10 mouse cellular contexts compared by ENCODE assay signal in genomic region chr6:114725147-114725575, GRCm38 (mm10).
DNase-seq lines count a peak whose midpoint lies in the region; ATAC-seq and TF ChIP-seq lines count a peak whose summit lies in the region.
"Had no signal": no experiment of that assay in that cellular context is flagged by ENCODE, and none has a peak within 500 bp of the region (broad histone marks: within the 10 kb centered on the region; RNA-seq: fewer than 3 reads in every experiment).

No protein-coding gene starts in this region.

- H3K9me3 ChIP-seq in forebrain, embryonic 13.5 days (replicated peaks), result no peaks in the 10 kb centered on the region
- no peaks in the 10 kb centered on the region for H3K9me3 ChIP-seq in forebrain, postnatal 0 days (ENCODE audit: low read length)
- no peaks in the 10 kb centered on the region for H3K9me3 ChIP-seq in kidney, postnatal 0 days (replicated peaks; ENCODE audit: low read length)
- no peaks in the 10 kb centered on the region for H3K9me3 ChIP-seq in embryonic facial prominence, embryonic 14.5 days (ENCODE audit: control insufficient read depth, low read length)

- H3K4me3 ChIP-seq in forebrain, embryonic 13.5 days, result no peak overlapping the region
- H3K4me3 ChIP-seq in forebrain, postnatal 0 days (ENCODE audit: low read depth, low read length), result no peak overlapping the region
- H3K4me3 ChIP-seq in kidney, postnatal 0 days (replicated peaks; ENCODE audit: low read depth, low read length), result no peak overlapping the region
- H3K4me3 ChIP-seq in embryonic facial prominence, embryonic 14.5 days (ENCODE audit: low read depth, low read length), result no peak overlapping the region

- no peak for DNase-seq in forebrain, postnatal 0 days
- DNase-seq in kidney, postnatal 0 days (ENCODE audit: low spot score), result peak; percentile 90
- DNase-seq in kidney, adult 11 months, result no peak
- peak; percentile 78 for DNase-seq in embryonic facial prominence, embryonic 14.5 days (ENCODE audit: low spot score)
- peak; percentile 27 for DNase-seq in neural tube, embryonic 10.5 days (ENCODE audit: extremely low spot score, low spot score)
- no peak for DNase-seq in right cerebral cortex, postnatal 4 days
- no peak for DNase-seq in layer of hippocampus, postnatal 14 days (ENCODE audit: low spot score in 2 of 2)
- DNase-seq: thymus, postnatal 14 days had no signal

- 0 out of 2 replicates have a peak overlapping the region, but pooled peaks have one; percentile 25 for H3K27ac ChIP-seq in forebrain, embryonic 13.5 days
- no peak overlapping the region for H3K27ac ChIP-seq in forebrain, postnatal 0 days (ENCODE audit: low read depth, low read length)
- H3K27ac ChIP-seq in kidney, postnatal 0 days, result peak overlapping the region; percentile 72
- H3K27ac ChIP-seq in embryonic facial prominence, embryonic 14.5 days (replicated peaks; ENCODE audit: low read depth, low read length), result peak overlapping the region; percentile 55

- peaks cover 30% of the 10 kb centered on the region for H3K4me1 ChIP-seq in forebrain, embryonic 13.5 days
- no peaks in the 10 kb centered on the region for H3K4me1 ChIP-seq in forebrain, postnatal 0 days (ENCODE audit: insufficient read depth)
- H3K4me1 ChIP-seq in kidney, postnatal 0 days (replicated peaks; ENCODE audit: insufficient read depth, low read length), result peaks cover 18% of the 10 kb centered on the region
- peaks cover 33% of the 10 kb centered on the region for H3K4me1 ChIP-seq in embryonic facial prominence, embryonic 14.5 days (ENCODE audit: control insufficient read depth, insufficient read depth, low read length)

- H3K36me3 ChIP-seq in forebrain, embryonic 13.5 days (ENCODE audit: poor library complexity, severe bottlenecking), result no peaks in the 10 kb centered on the region
- no peaks in the 10 kb centered on the region for H3K36me3 ChIP-seq in forebrain, postnatal 0 days (ENCODE audit: insufficient read depth)
- no peaks in the 10 kb centered on the region for H3K36me3 ChIP-seq in kidney, postnatal 0 days (ENCODE audit: insufficient read depth, low read length)
- no peaks in the 10 kb centered on the region for H3K36me3 ChIP-seq in embryonic facial prominence, embryonic 14.5 days (ENCODE audit: control insufficient read depth, insufficient read depth, low read length)

- H3K27me3 ChIP-seq in forebrain, embryonic 13.5 days, result no peaks in the 10 kb centered on the region
- H3K27me3 ChIP-seq in forebrain, postnatal 0 days (ENCODE audit: insufficient read depth, low read length), result no peaks in the 10 kb centered on the region
- H3K27me3 ChIP-seq in kidney, postnatal 0 days (ENCODE audit: insufficient read depth, low read length), result no peaks in the 10 kb centered on the region
- H3K27me3 ChIP-seq in embryonic facial prominence, embryonic 14.5 days (replicated peaks; ENCODE audit: control insufficient read depth, insufficient read depth, low read length), result no peaks in the 10 kb centered on the region

- H3K4me2 ChIP-seq in forebrain, embryonic 13.5 days, result no peak overlapping the region
- H3K4me2 ChIP-seq in forebrain, postnatal 0 days (ENCODE audit: low read depth), result no peak overlapping the region
- H3K4me2 ChIP-seq in kidney, postnatal 0 days (ENCODE audit: low read length), result peak overlapping the region; percentile 27; the same call in 1 of the 2 replicates
- H3K4me2 ChIP-seq in embryonic facial prominence, embryonic 14.5 days (ENCODE audit: low read depth, low read length), result peak overlapping the region; percentile 8; the same call in 1 of the 2 replicates

- no peak for TF ChIP-seq CTCF in forebrain, postnatal 0 days (IDR thresholded peaks at IDR 0.05; ENCODE audit: low read depth)
- no peak for TF ChIP-seq CTCF in kidney, postnatal 0 days (IDR thresholded peaks at IDR 0.05; ENCODE audit: low read depth)

- WGBS in forebrain, embryonic 13.5 days, result 70% methylated on average over 8 of the region's 8 CpGs
- 63% methylated on average over 8 of the region's 8 CpGs for WGBS in forebrain, postnatal 0 days
- 14% methylated on average over 8 of the region's 8 CpGs for WGBS in kidney, postnatal 0 days
- WGBS in embryonic facial prominence, embryonic 14.5 days, result 17% methylated on average over 8 of the region's 8 CpGs

- no peak for ATAC-seq in forebrain, embryonic 13.5 days
- ATAC-seq in forebrain, postnatal 0 days, result no peak
- peak; percentile 75 for ATAC-seq in kidney, postnatal 0 days (replicated peaks; ENCODE audit: low FRiP score, low read depth)
- peak; percentile 39 for ATAC-seq in embryonic facial prominence, embryonic 14.5 days (ENCODE audit: low read depth)
- ATAC-seq: midbrain, embryonic 16.5 days had no signal

- 0 out of 2 replicates have a peak overlapping the region, but pooled peaks have one; percentile 23 for H3K9ac ChIP-seq in forebrain, embryonic 13.5 days
- no peak overlapping the region for H3K9ac ChIP-seq in forebrain, postnatal 0 days
- H3K9ac ChIP-seq in kidney, postnatal 0 days (ENCODE audit: low read depth, low read length), result no peak overlapping the region
- peak overlapping the region; percentile 32; the same call in 1 of the 2 replicates for H3K9ac ChIP-seq in embryonic facial prominence, embryonic 14.5 days (ENCODE audit: low read depth, low read length)

Comparison
In these comparisons a context has a peak if more than half of its experiments do, and no peak if none do; other contexts are left out.
1. H3K9ac ChIP-seq: peak in forebrain, embryonic 13.5 days (single experiment) and embryonic facial prominence, embryonic 14.5 days (single experiment); none in forebrain, postnatal 0 days (single experiment) and kidney, postnatal 0 days (single experiment).
2. DNase-seq: peak in kidney, postnatal 0 days (single experiment), embryonic facial prominence, embryonic 14.5 days (single experiment) and neural tube, embryonic 10.5 days (single experiment); none in forebrain, postnatal 0 days (single experiment), kidney, adult 11 months (single experiment), right cerebral cortex, postnatal 4 days (single experiment) and layer of hippocampus, postnatal 14 days (0 of 2).
3. ATAC-seq: peak in kidney, postnatal 0 days (single experiment) and embryonic facial prominence, embryonic 14.5 days (single experiment); none in forebrain, embryonic 13.5 days (single experiment) and forebrain, postnatal 0 days (single experiment).
4. H3K4me2 ChIP-seq: peak in kidney, postnatal 0 days (single experiment) and embryonic facial prominence, embryonic 14.5 days (single experiment); none in forebrain, embryonic 13.5 days (single experiment) and forebrain, postnatal 0 days (single experiment).